ENCODE assay signal across 8 mouse cellular contexts in genomic region chr5:124206481-124207038, GRCm38 (mm10). TPM values are rescaled to one million over a fixed set of nuclear protein-coding genes. Genes with fewer than 3 reads are reported as not detected.
DNase-seq lines count a peak whose midpoint lies in the region; ATAC-seq and TF ChIP-seq lines count a peak whose summit lies in the region.

No protein-coding gene starts in this region.

- H3K9me3 ChIP-seq in lung, embryonic 15.5 days: no peaks in the 10 kb centered on the region
- H3K9me3 ChIP-seq in stomach, postnatal 0 days (ENCODE audit: control insufficient read depth, low read length): no peaks in the 10 kb centered on the region
- H3K9me3 ChIP-seq in forebrain, embryonic 16.5 days (ENCODE audit: control insufficient read depth, low read length): no peaks in the 10 kb centered on the region

- TF ChIP-seq CTCF in stomach, postnatal 0 days (IDR thresholded peaks at IDR 0.05; ENCODE audit: low read depth): no peak

- no peak for TF ChIP-seq EP300 in stomach, postnatal 0 days (optimal IDR thresholded peaks at IDR 0.05)

- H3K4me3 ChIP-seq in lung, embryonic 15.5 days: no peak overlapping the region
- H3K4me3 ChIP-seq in stomach, postnatal 0 days (ENCODE audit: low read depth, low read length): no peak overlapping the region
- H3K4me3 ChIP-seq in forebrain, embryonic 16.5 days (replicated peaks; ENCODE audit: low read length): no peak overlapping the region

- H3K36me3 ChIP-seq in lung, embryonic 15.5 days: no peaks in the 10 kb centered on the region
- H3K36me3 ChIP-seq in stomach, postnatal 0 days (ENCODE audit: control insufficient read depth, insufficient read depth, low read length): no peaks in the 10 kb centered on the region
- H3K36me3 ChIP-seq in forebrain, embryonic 16.5 days (ENCODE audit: control insufficient read depth, insufficient read depth): no peaks in the 10 kb centered on the region

- no peak overlapping the region for H3K9ac ChIP-seq in lung, embryonic 15.5 days
- H3K9ac ChIP-seq in stomach, postnatal 0 days (ENCODE audit: low read length): no peak overlapping the region
- no peak overlapping the region for H3K9ac ChIP-seq in forebrain, embryonic 16.5 days (replicated peaks; ENCODE audit: low read depth, low read length)

- peak; percentile 62 for ATAC-seq in lung, embryonic 15.5 days (ENCODE audit: borderline replicate concordance, extremely low read depth, low FRiP score, low TSS enrichment)
- no peak; the same call in 1 of the 2 replicates for ATAC-seq in stomach, postnatal 0 days (ENCODE audit: low FRiP score, low TSS enrichment)
- no peak for ATAC-seq in forebrain, embryonic 16.5 days

- intact Hi-C loops in heart, postnatal 36 days (cut with DNase I): loop anchor here (1.0 to 5.0 kb wide), 2 partner anchors 20 to 41 kb away; partner anchors contain the start of gene Pitpnm2

- DNase-seq in adrenal gland, postnatal 14 days: peak; percentile 70
- DNase-seq in adrenal gland, adult 8-10 months: no peak
- peak; percentile 22 for DNase-seq in embryo, embryonic 11.5 days (ENCODE audit: low read depth, low spot score)
- DNase-seq in heart, postnatal 36 days: peak; percentile 60 to 79
- DNase-seq in stomach, postnatal 0 days (ENCODE audit: low spot score): no peak
- DNase-seq in frontal cortex, postnatal 10 days (ENCODE audit: low spot score in 2 of 2): no peak

- peaks cover 61% of the 10 kb centered on the region for H3K4me1 ChIP-seq in lung, embryonic 15.5 days
- peaks cover 14% of the 10 kb centered on the region for H3K4me1 ChIP-seq in stomach, postnatal 0 days (replicated peaks; ENCODE audit: control insufficient read depth, insufficient read depth)
- H3K4me1 ChIP-seq in forebrain, embryonic 16.5 days (replicated peaks; ENCODE audit: control insufficient read depth, insufficient read depth, low read length): 0 out of 2 replicates have a peak, but pooled peaks cover 3% of the 10 kb centered on the region

- 37% methylated on average over 13 of the region's 13 CpGs for WGBS in lung, embryonic 15.5 days
- 37% methylated on average over 13 of the region's 13 CpGs for WGBS in stomach, postnatal 0 days
- WGBS in forebrain, embryonic 16.5 days: 67% methylated on average over 13 of the region's 13 CpGs

- H3K27ac ChIP-seq in lung, embryonic 15.5 days: peak overlapping the region; percentile 67
- H3K27ac ChIP-seq in stomach, postnatal 0 days (replicated peaks): 0 out of 2 replicates have a peak overlapping the region, but pooled peaks have one; percentile 56
- no peak overlapping the region for H3K27ac ChIP-seq in forebrain, embryonic 16.5 days (ENCODE audit: low read length)

- H3K4me2 ChIP-seq in lung, embryonic 15.5 days: no peak overlapping the region
- H3K4me2 ChIP-seq in stomach, postnatal 0 days (replicated peaks; ENCODE audit: low read depth): no peak overlapping the region
- no peak overlapping the region for H3K4me2 ChIP-seq in forebrain, embryonic 16.5 days (ENCODE audit: low read length)

- no peaks in the 10 kb centered on the region for H3K27me3 ChIP-seq in lung, embryonic 15.5 days
- H3K27me3 ChIP-seq in stomach, postnatal 0 days (ENCODE audit: control insufficient read depth, insufficient read depth, low read length): no peaks in the 10 kb centered on the region
- H3K27me3 ChIP-seq in forebrain, embryonic 16.5 days (replicated peaks; ENCODE audit: control insufficient read depth, insufficient read depth, low read length): no peaks in the 10 kb centered on the region

RNA-seq across cellular contexts. Expression of gene Pitpnm2, which starts 43.0 kb away (rescaled TPM):
- 48.8 and 51.8 TPM in 2 replicates for total RNA-seq in adrenal gland, postnatal 14 days (2021)
- total RNA-seq in adrenal gland, adult 8-10 months (2022): 10 to 100 TPM; 52.7 to 67.0 (median 62.5) TPM
- 10 to 100 TPM; 43.9 to 45.5 TPM for total RNA-seq in heart, postnatal 36 days (2021)
- polyA plus RNA-seq in lung, embryonic 15.5 days (2015; fragmentation: Nextera tagmentation; extraction: Ambion mirVana): 6.2 and 6.7 TPM in 2 replicates
- polyA plus RNA-seq in stomach, postnatal 0 days (2015; fragmentation: Nextera tagmentation; extraction: Ambion mirVana): 1.8 and 2.3 TPM in 2 replicates
- polyA plus RNA-seq in forebrain, embryonic 16.5 days (2015; fragmentation: Nextera tagmentation; extraction: Ambion mirVana): 13.7 and 14.4 TPM in 2 replicates

Comparison
In these comparisons a context has a peak if more than half of its experiments do, and no peak if none do; other contexts are left out.
1. DNase-seq: peak in adrenal gland, postnatal 14 days (single experiment), embryo, embryonic 11.5 days (single experiment) and heart, postnatal 36 days (2 of 2); none in adrenal gland, adult 8-10 months (single experiment), stomach, postnatal 0 days (single experiment) and frontal cortex, postnatal 10 days (0 of 2).